Mouse (Mus musculus) embryo, embryonic 9.5 days (tissue): ENCODE measurements around the gene Dop1b.
A peak's percentile ranks its signal among the peaks of the same experiment; 100 is the strongest.
"Not testable (repeated sequence)": the region's sequence is repeated elsewhere in the genome, so short reads cannot be mapped to it uniquely, and the experiment has no call there.

Experiments used
- DNase-seq: peaks from one replicate; pipeline ENCODE4 v3.0.0-alpha.2; 2017; ENCODE audit errors: extremely low spot score

Dop1b gene

GRCm38 (mm10) chr16:93751816-93752215, 40.1 kb downstream of the Dop1b start:
- no peak for DNase-seq

DNA sequence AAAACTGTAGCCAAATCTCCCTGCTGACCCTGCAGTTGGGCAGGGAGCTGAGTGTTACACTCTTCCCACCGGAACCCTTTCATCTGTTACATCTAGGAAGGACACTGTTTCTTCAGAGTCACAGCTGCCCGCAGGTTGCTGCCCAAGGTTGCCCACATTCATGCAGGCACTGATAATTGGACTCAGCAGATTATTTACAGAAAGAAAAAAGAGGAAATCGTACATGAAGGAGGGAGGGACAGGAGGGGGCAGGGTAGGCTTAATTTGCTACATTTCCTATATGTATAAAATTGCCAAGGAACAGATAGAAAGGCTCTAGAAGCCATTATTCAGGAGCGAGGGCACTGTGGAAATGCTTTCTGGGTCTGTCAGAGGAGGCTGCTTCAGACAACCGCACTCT, 44.9 kb downstream of the Dop1b start:
- DNase-seq: no peak

- DNase-seq: no peak
These were observed 51.7 kb downstream of the Dop1b start for GRCm38 (mm10) chr16:93763378-93763777.

GRCm38 (mm10) chr16:93764597-93764996, 52.9 kb downstream of the Dop1b start:
- DNase-seq: no peak

GRCm38 (mm10) chr16:93766956-93767355, 55.3 kb downstream of the Dop1b start:
- DNase-seq: peak; percentile 44

- DNase-seq: no peak
These were observed 55.8 kb downstream of the Dop1b start for GRCm38 (mm10) chr16:93767548-93767947.

- no peak for DNase-seq
These were observed 57.9 kb downstream of the Dop1b start for GRCm38 (mm10) chr16:93769621-93770020.

DNA sequence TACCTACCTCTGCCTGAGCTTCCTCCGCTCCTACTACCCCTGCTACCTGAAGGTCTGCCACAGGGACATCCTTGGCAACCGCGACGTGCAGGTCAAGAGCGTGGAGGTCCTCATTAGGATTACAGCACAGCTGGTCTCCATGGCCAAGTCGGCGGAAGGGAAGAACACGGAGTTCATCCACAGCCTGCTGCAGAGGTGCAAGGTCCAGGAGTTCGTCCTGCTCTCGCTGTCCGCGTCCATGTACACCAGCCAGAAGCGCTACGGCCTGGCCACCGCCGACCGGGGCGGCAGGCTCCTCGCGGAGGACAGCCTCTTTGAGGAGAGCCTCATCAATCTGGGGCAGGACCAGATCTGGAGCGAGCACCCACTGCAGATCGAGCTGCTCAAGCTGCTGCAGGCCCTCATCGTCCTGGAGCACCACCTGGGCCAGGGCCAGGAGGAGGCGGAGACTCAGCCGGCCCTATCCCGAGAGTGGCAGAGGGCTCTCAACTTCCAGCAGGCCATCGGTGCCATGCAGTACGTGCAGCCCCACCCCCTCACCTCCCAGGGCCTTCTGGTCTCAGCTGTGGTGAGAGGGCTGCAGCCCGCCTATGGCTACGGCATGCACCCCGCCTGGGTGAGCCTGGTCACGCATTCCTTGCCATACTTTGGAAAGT, 58.7 kb downstream of the Dop1b start:
- DNase-seq: no peak

DNA sequence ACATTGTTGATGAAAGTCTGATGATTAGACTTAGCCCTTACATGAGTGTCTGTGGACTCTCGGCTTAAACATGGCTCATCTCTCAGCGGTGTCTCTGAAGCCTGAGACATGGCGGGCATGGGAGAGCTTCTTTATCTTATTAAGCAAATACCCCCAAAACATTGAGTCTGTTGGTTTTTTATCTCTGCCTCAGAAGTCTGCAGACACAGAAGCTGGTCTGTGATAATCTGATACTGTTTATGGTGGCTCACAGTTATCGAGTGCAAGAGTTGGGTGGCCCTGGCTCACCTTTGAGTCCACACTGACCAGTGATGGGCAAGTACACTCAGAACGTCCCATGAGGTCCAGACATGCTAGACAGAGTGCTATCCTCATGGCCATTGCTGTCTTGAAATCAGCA, 63.0 kb downstream of the Dop1b start:
- no peak for DNase-seq

GRCm38 (mm10) chr16:93776468-93776867, 64.8 kb downstream of the Dop1b start:
- no peak for DNase-seq

DNA sequence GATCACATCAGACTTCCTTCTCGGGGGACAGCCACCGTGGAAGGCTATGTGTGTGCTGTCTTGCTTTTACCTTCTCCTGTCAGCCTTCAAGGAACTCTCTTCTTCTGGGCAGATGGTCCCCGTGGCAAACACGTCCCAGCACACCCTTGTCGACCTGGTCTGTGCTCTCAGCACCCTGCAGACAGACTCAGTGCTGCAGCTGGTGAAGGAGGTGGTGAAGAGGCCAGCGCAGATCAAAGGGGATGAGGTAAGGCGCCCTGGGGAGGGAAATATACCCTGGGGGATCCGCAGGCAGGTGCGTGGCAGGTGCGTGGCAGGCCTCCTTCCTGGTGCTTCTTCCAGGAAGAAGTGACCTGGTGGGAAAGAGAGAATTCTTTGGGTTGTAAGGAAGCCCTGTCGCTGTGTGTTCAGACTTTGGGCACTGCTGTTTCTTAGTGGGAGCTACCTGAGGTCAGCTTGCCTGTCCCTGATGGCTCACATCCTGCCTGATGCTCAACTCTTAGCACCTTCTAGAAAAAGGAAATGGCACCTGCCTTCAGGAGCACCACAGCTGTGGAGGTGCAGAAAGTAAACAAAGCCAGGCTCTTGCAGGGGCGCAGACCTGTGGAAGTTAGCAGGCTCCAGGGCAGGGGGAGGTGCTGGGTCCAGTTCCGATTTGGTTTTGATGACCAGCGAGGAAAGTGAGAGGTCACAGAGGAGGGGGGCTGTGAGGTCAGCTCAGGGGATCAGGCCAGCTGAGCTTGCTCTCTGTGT, 65.7 kb downstream of the Dop1b start:
- DNase-seq: no peak

- not testable (repeated sequence) for DNase-seq
These were observed 66.7 kb downstream of the Dop1b start for GRCm38 (mm10) chr16:93778393-93778792.

GRCm38 (mm10) chr16:93779554-93779953, 67.8 kb downstream of the Dop1b start:
- no peak for DNase-seq

DNA sequence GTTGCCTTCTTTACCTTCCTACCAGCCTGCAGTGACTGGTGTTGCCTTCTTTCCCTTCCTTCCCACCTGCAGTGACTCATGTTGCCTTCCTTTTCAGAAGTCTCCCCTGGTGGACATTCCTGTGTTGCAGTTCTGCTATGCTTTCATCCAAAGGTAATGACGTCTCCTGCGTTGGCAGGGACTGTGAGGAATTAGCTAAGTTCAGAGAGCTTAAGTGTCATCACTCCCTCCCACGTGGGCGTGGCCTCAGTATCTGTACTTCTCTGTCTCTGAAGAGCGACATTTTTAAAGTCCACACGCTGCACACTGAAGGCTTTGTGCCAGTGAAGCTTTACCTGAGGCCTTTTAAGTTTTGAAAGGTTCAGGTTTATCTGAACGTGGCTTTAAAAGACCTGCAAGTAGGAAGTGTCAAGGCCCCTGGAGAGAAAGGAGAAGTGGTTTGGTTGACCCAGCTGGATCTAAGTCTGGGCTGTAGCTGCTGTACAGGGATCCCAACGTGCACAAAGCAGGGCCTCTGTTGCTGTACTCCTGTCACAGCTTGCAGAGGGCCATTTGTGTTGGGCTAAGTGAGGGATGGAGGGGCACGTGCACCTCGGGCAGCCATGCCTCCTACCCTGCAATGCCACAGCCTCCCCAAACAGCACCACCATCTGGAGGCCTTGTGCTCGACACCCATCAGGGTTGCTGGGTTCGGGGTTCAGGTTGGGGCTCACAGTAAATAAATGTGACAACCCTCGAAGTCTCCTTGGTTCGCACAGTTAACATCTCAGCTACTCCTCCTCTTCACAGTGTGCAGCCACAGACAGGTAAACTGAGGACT, 69.2 kb downstream of the Dop1b start:
- DNase-seq: no peak

DNA sequence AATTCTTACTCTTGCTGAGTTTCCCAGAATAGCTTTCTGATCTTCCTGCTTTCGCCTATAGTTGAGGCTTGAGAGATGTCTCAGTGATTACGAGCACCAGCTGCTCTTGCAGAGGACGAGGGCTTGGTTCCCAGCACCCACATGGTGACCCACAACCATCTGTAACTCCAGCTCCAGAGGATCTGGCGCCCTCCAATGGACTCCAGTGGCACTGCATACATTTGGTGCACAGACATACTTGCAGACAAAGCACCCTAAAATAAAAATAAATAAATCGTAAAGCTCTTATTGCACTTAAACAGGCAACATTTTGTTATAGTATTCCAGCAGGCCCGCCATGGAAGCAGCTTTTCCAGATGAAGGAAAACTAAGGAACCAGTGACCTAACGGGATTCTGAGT, 72.5 kb downstream of the Dop1b start:
- no peak for DNase-seq

- peak; percentile 82 for DNase-seq
These were observed 74.1 kb downstream of the Dop1b start for GRCm38 (mm10) chr16:93785805-93786204.

DNA sequence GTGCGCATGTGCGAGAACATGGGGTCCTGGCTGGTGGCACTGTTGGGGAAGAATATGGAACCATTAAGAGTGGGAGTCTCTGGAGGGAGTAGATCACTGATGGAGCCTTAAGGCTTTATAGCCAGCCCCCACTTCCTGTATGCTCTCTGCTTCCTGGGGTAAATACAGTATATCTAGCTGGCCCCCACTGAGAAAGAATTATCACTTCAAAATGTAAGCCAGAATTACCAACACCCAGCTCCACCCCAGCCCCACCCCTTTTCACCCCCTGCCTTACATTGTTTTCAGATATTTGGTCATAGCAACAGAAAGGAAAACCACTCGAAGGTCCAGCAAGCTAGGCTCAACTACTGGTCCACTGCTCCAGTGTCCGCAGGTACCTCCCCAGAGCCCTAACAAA, 76.7 kb downstream of the Dop1b start:
- DNase-seq: no peak

DNA sequence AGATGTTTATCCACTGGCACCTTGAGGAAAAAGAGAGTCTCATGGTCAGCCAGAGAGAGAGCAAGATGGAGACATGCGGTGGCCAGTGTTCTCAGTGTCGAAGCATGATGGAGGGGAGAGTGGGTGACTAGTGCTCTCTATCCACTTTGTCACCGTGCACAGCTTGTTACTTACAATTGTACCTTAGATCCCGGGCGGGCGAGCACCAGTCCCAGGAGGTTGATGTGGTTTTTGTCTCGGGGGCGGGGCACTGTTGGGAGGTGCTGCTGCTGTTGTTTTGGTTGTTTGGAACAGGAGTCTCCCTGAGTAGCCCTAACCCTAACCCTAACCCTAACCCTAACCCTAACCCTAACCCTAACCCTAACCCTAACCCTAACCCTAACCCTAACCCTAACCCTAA, 77.2 kb downstream of the Dop1b start:
- no peak for DNase-seq

GRCm38 (mm10) chr16:93789971-93790755, 78.5 kb downstream of the Dop1b start:
- DNase-seq: no peak

- DNase-seq: no peak
These were observed 81.4 kb downstream of the Dop1b start for GRCm38 (mm10) chr16:93792981-93793630.

DNA sequence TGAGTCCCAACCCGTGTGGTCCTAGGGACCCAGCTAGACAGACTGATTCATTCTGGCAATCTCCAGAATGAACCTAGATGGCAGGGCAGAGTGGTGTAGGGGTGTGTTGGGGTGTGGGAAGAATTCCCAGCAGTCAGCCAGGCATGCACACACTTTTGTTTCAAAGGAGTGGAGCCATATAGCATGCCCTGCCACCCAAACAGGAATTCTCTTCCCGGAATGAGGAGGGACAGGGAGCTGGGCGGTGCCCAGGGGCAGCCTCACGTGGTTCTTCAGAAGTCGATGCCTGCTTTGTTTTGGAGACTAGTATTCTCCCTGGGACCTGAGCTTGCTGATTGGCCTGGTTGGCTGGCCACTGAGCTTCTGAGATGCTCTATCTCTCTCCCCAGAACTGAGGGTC, 83.1 kb downstream of the Dop1b start:
- no peak for DNase-seq
